Mouse (Mus musculus) gastrocnemius, postnatal 10 days (tissue): ENCODE measurements around the gene Meis3. TPM values are rescaled to one million over a fixed set of nuclear protein-coding genes. Genes with fewer than 3 reads are reported as not detected.

Source experiments
- DNase-seq: peaks from one replicate; pipeline ENCODE4 v3.0.0; 2021; ENCODE audit warnings: mixed read lengths
- long read RNA-seq, 2 experiments: library from polyadenylated mRNA; stranded (forward); transcript quantifications; one replicate each; pipeline ENCODE4 v2.0.0; 2021
- total RNA-seq, 2 experiments: library from RNA; stranded (reverse); gene quantifications; 2 replicates each; pipeline ENCODE4 v1.2.3; 2021

Meis3 gene
- total RNA-seq = 1 to 10 TPM; 4.2 to 6.8 TPM
- long read RNA-seq, experiment 1, partial matches to known transcripts = 0 of 7 reads
- long read RNA-seq, experiment 1, other reads (novel, unspliced or antisense) = 2 of 7 reads
- long read RNA-seq, experiment 2, transcript Meis3-201 (13 exons, 1,731 nt) = major isoform, 6 of 16 reads
- long read RNA-seq, experiment 2, partial matches to known transcripts = 1 of 16 reads
- long read RNA-seq, experiment 2, other reads (novel, unspliced or antisense) = 6 of 16 reads

- peak; percentile 37 for DNase-seq
These were observed at the start of gene Meis3 for GRCm38 (mm10) chr7:16174597-16175541. Gene Meis3, plus strand, starts transcription at chr7:16175090.

GRCm38 (mm10) chr7:16125829-16126228 lies 49.1 kb upstream of the Meis3 start:
- no peak for DNase-seq

GRCm38 (mm10) chr7:16128344-16128743 lies 46.5 kb upstream of the Meis3 start:
- DNase-seq = no peak

- no peak for DNase-seq
These were observed 46.0 kb upstream of the Meis3 start for GRCm38 (mm10) chr7:16128899-16129298.

GRCm38 (mm10) chr7:16129421-16129845 lies 45.5 kb upstream of the Meis3 start, which contains the start of gene Slc8a2:
Gene Slc8a2, plus strand, starts transcription at chr7:16129826.
- peak; percentile 63 for DNase-seq

- DNase-seq = peak; percentile 23
These were observed 44.8 kb upstream of the Meis3 start for GRCm38 (mm10) chr7:16129846-16130691.

GRCm38 (mm10) chr7:16130956-16131634 lies 43.8 kb upstream of the Meis3 start:
- DNase-seq = no peak

- DNase-seq = no peak
These were observed 42.7 kb upstream of the Meis3 start for GRCm38 (mm10) chr7:16132161-16132581.

- no peak for DNase-seq
These were observed 42.0 kb upstream of the Meis3 start for GRCm38 (mm10) chr7:16132926-16133325.

- no peak for DNase-seq
These were observed 41.2 kb upstream of the Meis3 start for GRCm38 (mm10) chr7:16133691-16134090.

GRCm38 (mm10) chr7:16134951-16135392 lies 39.9 kb upstream of the Meis3 start:
- no peak for DNase-seq

- no peak for DNase-seq
These were observed 28.1 kb upstream of the Meis3 start for GRCm38 (mm10) chr7:16146489-16147410.

- DNase-seq = peak; percentile 81
These were observed 27.2 kb upstream of the Meis3 start for GRCm38 (mm10) chr7:16147643-16148042.

GRCm38 (mm10) chr7:16149241-16149640 lies 25.6 kb upstream of the Meis3 start:
- DNase-seq = no peak

GRCm38 (mm10) chr7:16150191-16151145 lies 24.4 kb upstream of the Meis3 start:
- DNase-seq = no peak

GRCm38 (mm10) chr7:16153522-16153921 lies 21.4 kb upstream of the Meis3 start:
- DNase-seq = peak; percentile 30

GRCm38 (mm10) chr7:16155132-16155872 lies 19.6 kb upstream of the Meis3 start:
- DNase-seq = no peak

GRCm38 (mm10) chr7:16156105-16156714 lies 18.7 kb upstream of the Meis3 start:
- DNase-seq = no peak
